Mouse (Mus musculus) left cerebral cortex, postnatal 14 days (tissue): Measurements from ENCODE around the gene Cog5. TPM values are rescaled to one million over a fixed set of nuclear protein-coding genes. Genes with fewer than 3 reads are reported as not detected.
A peak's percentile ranks its signal among the peaks of the same experiment; 100 is the strongest.

Experiments
- DNase-seq, 2 experiments: peaks; one replicate each; pipeline ENCODE4 v3.0.0; 2021 to 2022; ENCODE audit warnings: low spot score in 2 of 2, mixed read lengths in 1 of 2
- intact Hi-C: fragments of 180-260 bp; cut with DNase I; formaldehyde crosslinking; loops from one replicate; pipeline ENCODE4 v1.15.1; 2025
- total RNA-seq, 2 experiments: library from RNA; stranded (reverse); gene quantifications; 2 replicates each; pipeline ENCODE4 v1.2.3; 2021

The Cog5 gene
- total RNA-seq, 2 experiments from 2014 or later, result 40.2 to 40.3 TPM

GRCm38 (mm10) chr12:31703904-31704303, 49.2 kb downstream of the Cog5 start:
- intact Hi-C loops, result no loop called here
- DNase-seq, result no peak

- DNase-seq, result no peak
- intact Hi-C loops, result no loop called here
Measured at GRCm38 (mm10) chr12:31706168-31706567, 51.5 kb downstream of the Cog5 start.

- no peak for DNase-seq
- intact Hi-C loops, result no loop called here
Measured at GRCm38 (mm10) chr12:31707531-31707930, 52.9 kb downstream of the Cog5 start.

GRCm38 (mm10) chr12:31709665-31710064, 55.0 kb downstream of the Cog5 start:
- DNase-seq, result peak in 1 of 2 experiments; percentile 17
- intact Hi-C loops, result loop anchor here (5.0 to 10.0 kb wide), 2 partner anchors 218 to 335 kb away; no protein-coding TSS in a partner anchor

GRCm38 (mm10) chr12:31712233-31712632, 57.6 kb downstream of the Cog5 start:
- peak; percentile 29 to 45 for DNase-seq
- intact Hi-C loops, result loop anchor here (5.0 to 10.0 kb wide), 2 partner anchors 215 to 337 kb away; no protein-coding TSS in a partner anchor

- intact Hi-C loops, result loop anchor here (5.0 to 10.0 kb wide), 2 partner anchors 215 to 338 kb away; no protein-coding TSS in a partner anchor
- no peak for DNase-seq
Measured at GRCm38 (mm10) chr12:31712727-31713126, 58.1 kb downstream of the Cog5 start.

- peak; percentile 73 to 86 for DNase-seq
- intact Hi-C loops, result loop anchor here (5.0 to 10.0 kb wide), 2 partner anchors 214 to 339 kb away; no protein-coding TSS in a partner anchor
Measured at GRCm38 (mm10) chr12:31713600-31713999, 58.9 kb downstream of the Cog5 start, which contains the start of gene Gpr22. Gene Gpr22, minus strand, starts transcription at chr12:31713947.

GRCm38 (mm10) chr12:31714070-31714469, 59.4 kb downstream of the Cog5 start:
- DNase-seq, result no peak
- intact Hi-C loops, result loop anchor here (5.0 to 10.0 kb wide), 2 partner anchors 213 to 339 kb away; no protein-coding TSS in a partner anchor

GRCm38 (mm10) chr12:31719586-31720275, 65.1 kb downstream of the Cog5 start:
- intact Hi-C loops, result loop anchor here (5.0 to 10.0 kb wide), 2 partner anchors 212 to 345 kb away; no protein-coding TSS in a partner anchor
- DNase-seq, result no peak

GRCm38 (mm10) chr12:31724576-31724975, 69.9 kb downstream of the Cog5 start:
- DNase-seq, result no peak
- intact Hi-C loops, result no loop called here

- intact Hi-C loops, result no loop called here
- DNase-seq, result no peak
Measured at GRCm38 (mm10) chr12:31725511-31726275, 71.0 kb downstream of the Cog5 start.

GRCm38 (mm10) chr12:31726707-31727106, 72.0 kb downstream of the Cog5 start:
- intact Hi-C loops, result no loop called here

GRCm38 (mm10) chr12:31730126-31730525, 75.5 kb downstream of the Cog5 start:
- intact Hi-C loops, result no loop called here

More at GRCm38 (mm10) chr12:31726707-31727106, 72.0 kb downstream of the Cog5 start:
- DNase-seq, result no peak

GRCm38 (mm10) chr12:31734616-31735015, 79.9 kb downstream of the Cog5 start:
- intact Hi-C loops, result no loop called here
- DNase-seq, result peak; percentile 58 to 60

More at GRCm38 (mm10) chr12:31730126-31730525, 75.5 kb downstream of the Cog5 start:
- DNase-seq, result peak; percentile 69 to 77

GRCm38 (mm10) chr12:31747301-31747700, 92.6 kb downstream of the Cog5 start:
- intact Hi-C loops, result no loop called here
- DNase-seq, result no peak

GRCm38 (mm10) chr12:31749846-31750245, 95.2 kb downstream of the Cog5 start:
- DNase-seq, result no peak
- intact Hi-C loops, result no loop called here

- intact Hi-C loops, result no loop called here
- no peak for DNase-seq
Measured at GRCm38 (mm10) chr12:31754465-31754864, 99.8 kb downstream of the Cog5 start.

- DNase-seq, result peak; percentile 21 to 36
Measured at GRCm38 (mm10) chr12:31755885-31756755, 101.5 kb downstream of the Cog5 start.

GRCm38 (mm10) chr12:31773612-31774011, 118.9 kb downstream of the Cog5 start:
- peak; percentile 31 to 34 for DNase-seq
- intact Hi-C loops, result no loop called here

More at GRCm38 (mm10) chr12:31755885-31756755, 101.5 kb downstream of the Cog5 start:
- intact Hi-C loops, result no loop called here
